Mouse (Mus musculus) C2C12 (cell line): ENCODE results near the gene Snrpf. TPM values are rescaled to one million over a fixed set of nuclear protein-coding genes. Genes with fewer than 3 reads are reported as not detected.

ENCODE experiments used
- H3K27me3 ChIP-seq: one replicate; pipeline ENCODE4 v1.6.1; 2011; ENCODE audit not compliant: control insufficient read depth, insufficient read depth, insufficient read length
- H3K36me3 ChIP-seq: one replicate; pipeline ENCODE4 v1.6.1; 2011; ENCODE audit not compliant: control insufficient read depth, insufficient read depth
- H3K4me3 ChIP-seq: one replicate; pipeline ENCODE4 v1.5.1; 2011; ENCODE audit warnings: mild to moderate bottlenecking, control low read depth; ENCODE audit not compliant: poor library complexity, insufficient read depth, severe bottlenecking
- H3K79me2 ChIP-seq: one replicate; pipeline ENCODE4 v1.6.1; 2011; ENCODE audit not compliant: control insufficient read depth, insufficient read depth
- H3K79me3 ChIP-seq: one replicate; pipeline ENCODE4 v1.6.1; 2011; ENCODE audit warnings: low read depth, control low read depth
- H3ac ChIP-seq: one replicate; pipeline ENCODE3; 2011; ENCODE audit warnings: low read depth; ENCODE audit not compliant: control insufficient read depth, insufficient read length
- CEBPB ChIP-seq: IDR thresholded peaks from one replicate; pipeline ENCODE4 v1.6.1; 2011; ENCODE audit warnings: low read depth, mild to moderate bottlenecking, control low read depth, moderate library complexity
- CTCF ChIP-seq: IDR thresholded peaks from one replicate; pipeline ENCODE4 v1.5.1; 2011; ENCODE audit not compliant: control insufficient read depth, insufficient read depth, insufficient read length
- FOSL1 ChIP-seq: IDR thresholded peaks from one replicate; pipeline ENCODE4 v1.8.0; 2011; ENCODE audit warnings: mild to moderate bottlenecking, low read length; ENCODE audit not compliant: poor library complexity, insufficient read depth, severe bottlenecking
- MAX ChIP-seq: IDR thresholded peaks from one replicate; pipeline ENCODE4 v1.6.1; 2011; ENCODE audit warnings: mild to moderate bottlenecking, control low read depth
- MYOD1 ChIP-seq: IDR thresholded peaks from one replicate; pipeline ENCODE4 v1.6.1; 2011; ENCODE audit warnings: low read depth; ENCODE audit not compliant: control insufficient read depth, insufficient read length
- MYOG ChIP-seq: IDR thresholded peaks from one replicate; pipeline ENCODE4 v1.6.1; 2011; ENCODE audit not compliant: control insufficient read depth, insufficient read length; ENCODE audit errors: extremely low read depth
- USF1 ChIP-seq: IDR thresholded peaks from one replicate; pipeline ENCODE4 v1.6.1; 2011; ENCODE audit warnings: low read depth, mild to moderate bottlenecking, control low read depth, moderate library complexity
- polyA plus RNA-seq: library from polyadenylated mRNA; unstranded; fragments of >200 nt; fragmentation: generic; extraction: Trizol; gene quantifications from one replicate; pipeline ENCODE4 v1.2.1, GENCODE M21; 2012; ENCODE audit warnings: missing spikeins

Snrpf gene
- polyA plus RNA-seq, 1 experiment: 258 TPM

- H3K36me3 ChIP-seq: no peaks in the 10 kb centered on the region
- no peaks in the 10 kb centered on the region for H3K79me2 ChIP-seq
- H3ac ChIP-seq: no peak overlapping the region
- H3K4me3 ChIP-seq: no peak overlapping the region
- TF ChIP-seq CTCF (no peak), MYOG (no peak), USF1 (no peak), MAX (no peak), CEBPB (no peak), MYOD1 (no peak), FOSL1 (no peak)
- no peaks in the 10 kb centered on the region for H3K79me3 ChIP-seq
- no peaks in the 10 kb centered on the region for H3K27me3 ChIP-seq
These were observed 17.3 kb downstream of the Snrpf start for GRCm38 (mm10) chr10:93572209-93572608.

- no peak for TF ChIP-seq CEBPB
- no peak for TF ChIP-seq CTCF
- TF ChIP-seq USF1: no peak
- no peak for TF ChIP-seq MYOD1
- no peak for TF ChIP-seq MYOG
- no peak for TF ChIP-seq FOSL1
- TF ChIP-seq MAX: no peak
- no peaks in the 10 kb centered on the region for H3K27me3 ChIP-seq
- no peaks in the 10 kb centered on the region for H3K79me3 ChIP-seq
- H3ac ChIP-seq: no peak overlapping the region
- no peaks in the 10 kb centered on the region for H3K79me2 ChIP-seq
- H3K36me3 ChIP-seq: no peaks in the 10 kb centered on the region
- H3K4me3 ChIP-seq: no peak overlapping the region
These were observed 20.8 kb downstream of the Snrpf start for GRCm38 (mm10) chr10:93568671-93569070.

- TF ChIP-seq USF1 (no peak), CEBPB (no peak), MYOD1 (no peak), MAX (no peak), MYOG (no peak), CTCF (no peak), FOSL1 (no peak)
These were observed 21.5 kb downstream of the Snrpf start for GRCm38 (mm10) chr10:93567841-93568566.

GRCm38 (mm10) chr10:93567066-93567465 is 22.4 kb downstream of the Snrpf start:
- H3ac ChIP-seq: no peak overlapping the region
- TF ChIP-seq CTCF: no peak
- TF ChIP-seq MYOG: no peak
- no peak for TF ChIP-seq FOSL1
- no peak for TF ChIP-seq MYOD1
- TF ChIP-seq USF1: no peak
- no peak for TF ChIP-seq CEBPB
- TF ChIP-seq MAX: no peak

More at GRCm38 (mm10) chr10:93567841-93568566, 21.5 kb downstream of the Snrpf start:
- H3K36me3 ChIP-seq: no peaks in the 10 kb centered on the region
- no peaks in the 10 kb centered on the region for H3K27me3 ChIP-seq
- H3ac ChIP-seq: no peak overlapping the region
- H3K79me3 ChIP-seq: no peaks in the 10 kb centered on the region
- no peak overlapping the region for H3K4me3 ChIP-seq
- no peaks in the 10 kb centered on the region for H3K79me2 ChIP-seq

GRCm38 (mm10) chr10:93564518-93565090 is 24.9 kb downstream of the Snrpf start:
- no peak for TF ChIP-seq MAX
- TF ChIP-seq USF1: no peak
- TF ChIP-seq CEBPB: no peak
- H3K27me3 ChIP-seq: no peaks in the 10 kb centered on the region
- H3K36me3 ChIP-seq: no peaks in the 10 kb centered on the region
- H3K79me2 ChIP-seq: no peaks in the 10 kb centered on the region
- H3K79me3 ChIP-seq: no peaks in the 10 kb centered on the region
- no peak overlapping the region for H3K4me3 ChIP-seq
- no peak overlapping the region for H3ac ChIP-seq

More at GRCm38 (mm10) chr10:93567066-93567465, 22.4 kb downstream of the Snrpf start:
- H3K4me3 ChIP-seq: no peak overlapping the region
- H3K79me3 ChIP-seq: no peaks in the 10 kb centered on the region
- no peaks in the 10 kb centered on the region for H3K36me3 ChIP-seq
- no peaks in the 10 kb centered on the region for H3K27me3 ChIP-seq
- H3K79me2 ChIP-seq: no peaks in the 10 kb centered on the region
